Mouse (Mus musculus) cerebellum, adult 2 months (tissue): ENCODE measurements around the gene Nxn.
A peak's percentile ranks its signal among the peaks of the same experiment; 100 is the strongest.

Experiments
- CTCF ChIP-seq: fragments of 200-500 bp; IDR thresholded peaks from 2 replicates; pipeline ENCODE4 v1.5.1; 2011; ENCODE audit warnings: low read depth, mild to moderate bottlenecking, control low read depth, low read length, moderate library complexity, borderline replicate concordance; ENCODE audit not compliant: insufficient read depth
- POLR2A ChIP-seq: fragments of 200-500 bp; IDR thresholded peaks from 2 replicates; pipeline ENCODE4 v1.6.1; 2011; ENCODE audit warnings: low read length, control low read depth, borderline replicate concordance; ENCODE audit not compliant: insufficient read depth

DNA sequence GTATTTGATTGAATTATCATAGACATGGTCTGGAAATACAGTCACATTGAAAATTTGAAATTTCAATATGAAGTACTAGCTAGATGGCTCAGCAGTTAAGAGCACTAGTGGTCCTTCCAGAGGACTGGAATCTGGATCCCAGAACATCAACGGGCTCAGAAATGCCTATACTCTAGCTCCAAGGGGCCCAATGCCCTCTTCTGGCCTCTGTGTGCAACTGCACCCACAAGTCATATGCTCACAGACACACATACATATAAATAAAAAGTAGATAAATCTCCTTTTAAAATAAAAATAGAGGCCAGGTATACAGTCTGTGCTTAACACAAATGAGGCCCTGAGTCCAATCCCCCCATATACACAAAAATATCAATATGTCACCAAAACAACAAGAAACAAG is 11.8 kb downstream of the Nxn start:
- TF ChIP-seq CTCF (peak; percentile 25; the same call in 1 of the 2 replicates), POLR2A (no peak)
